Mouse (Mus musculus) adrenal gland, adult (tissue): ENCODE measurements around the gene Bckdhb.

Experiments used
- DNase-seq, 2 experiments: peaks; one replicate each; pipeline ENCODE4 v3.0.0; 2022 to 2023; ENCODE audit warnings: low spot score in 1 of 2; ENCODE audit not compliant: inconsistent age in 2 of 2

Bckdhb gene

GRCm38 (mm10) chr9:84094111-84094510 lies 169.2 kb downstream of the Bckdhb start:
- DNase-seq, result peak; percentile 91 to 93

DNA sequence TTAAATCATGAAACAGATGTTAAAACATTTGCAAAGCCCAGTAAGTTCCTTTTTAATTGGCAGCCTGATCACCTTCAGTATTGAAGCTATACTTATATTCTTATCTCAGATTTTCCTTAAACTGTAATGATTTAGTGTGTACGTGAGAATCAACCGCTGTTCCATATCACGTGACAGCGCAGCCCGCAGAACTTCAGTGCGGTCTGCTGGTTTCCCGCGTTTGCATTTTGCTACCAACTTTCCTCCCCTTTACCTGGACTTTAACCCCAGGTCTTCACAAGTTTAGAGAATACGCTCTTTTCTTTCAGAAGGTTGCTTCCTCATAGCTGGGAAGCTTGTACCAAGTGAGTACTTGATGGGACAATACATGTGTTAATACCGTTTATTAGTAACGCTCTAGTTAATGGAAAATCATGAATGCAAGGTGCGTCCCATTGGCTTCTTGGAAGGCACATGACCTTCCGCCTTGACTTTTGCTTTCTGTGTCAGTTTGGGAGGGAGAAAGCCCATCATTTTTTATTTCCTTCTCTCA lies 171.6 kb downstream of the Bckdhb start:
- no peak for DNase-seq

DNA sequence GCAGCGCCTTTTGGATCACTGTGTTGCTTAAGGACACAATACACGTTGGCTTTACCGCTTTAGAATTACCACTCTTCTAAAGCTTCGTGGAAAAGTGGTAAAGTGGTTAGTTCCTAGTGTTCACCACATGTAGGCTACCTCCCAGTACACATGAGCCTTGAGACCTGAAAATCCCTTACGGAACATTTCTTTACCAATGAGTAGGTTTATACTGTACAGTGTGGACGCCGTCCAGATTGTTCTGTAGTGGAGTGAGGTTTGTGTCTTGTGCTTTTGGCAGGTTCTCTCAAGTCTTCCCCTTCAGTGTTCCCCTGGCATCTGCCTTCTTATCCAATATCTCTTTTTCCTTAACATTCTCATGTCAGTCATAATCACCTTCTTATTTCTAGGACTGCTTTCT lies 178.4 kb downstream of the Bckdhb start:
- DNase-seq, result no peak

DNA sequence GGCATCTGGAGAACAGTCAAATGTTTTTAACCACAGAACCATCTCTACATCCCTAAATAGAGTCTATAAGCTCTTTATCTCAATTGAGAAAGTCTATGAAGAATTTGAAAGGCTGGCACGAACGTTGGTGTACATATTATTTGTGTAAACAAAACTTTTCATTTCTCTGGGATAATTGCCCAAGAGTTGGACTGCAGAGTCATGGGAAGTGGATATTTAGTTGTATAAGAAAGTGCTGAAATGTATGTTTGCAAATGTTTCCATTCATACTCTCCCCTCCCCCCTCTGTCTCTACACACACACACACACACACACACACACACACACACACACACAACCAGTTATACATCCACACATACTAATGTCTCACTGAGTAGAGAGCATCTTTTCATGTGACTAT lies 181.5 kb downstream of the Bckdhb start:
- no peak for DNase-seq

- DNase-seq, result peak; percentile 42 to 78
These were observed 182.3 kb downstream of the Bckdhb start for GRCm38 (mm10) chr9:84107045-84107813.

GRCm38 (mm10) chr9:84108534-84108933 lies 183.6 kb downstream of the Bckdhb start:
- no peak for DNase-seq

- DNase-seq, result peak in 1 of 2 experiments; percentile 43
These were observed 185.0 kb downstream of the Bckdhb start for GRCm38 (mm10) chr9:84109777-84110478.

GRCm38 (mm10) chr9:84110616-84111015 lies 185.7 kb downstream of the Bckdhb start:
- DNase-seq, result peak; percentile 13 to 69

- DNase-seq, result no peak
These were observed 187.4 kb downstream of the Bckdhb start for GRCm38 (mm10) chr9:84112319-84112718.

DNA sequence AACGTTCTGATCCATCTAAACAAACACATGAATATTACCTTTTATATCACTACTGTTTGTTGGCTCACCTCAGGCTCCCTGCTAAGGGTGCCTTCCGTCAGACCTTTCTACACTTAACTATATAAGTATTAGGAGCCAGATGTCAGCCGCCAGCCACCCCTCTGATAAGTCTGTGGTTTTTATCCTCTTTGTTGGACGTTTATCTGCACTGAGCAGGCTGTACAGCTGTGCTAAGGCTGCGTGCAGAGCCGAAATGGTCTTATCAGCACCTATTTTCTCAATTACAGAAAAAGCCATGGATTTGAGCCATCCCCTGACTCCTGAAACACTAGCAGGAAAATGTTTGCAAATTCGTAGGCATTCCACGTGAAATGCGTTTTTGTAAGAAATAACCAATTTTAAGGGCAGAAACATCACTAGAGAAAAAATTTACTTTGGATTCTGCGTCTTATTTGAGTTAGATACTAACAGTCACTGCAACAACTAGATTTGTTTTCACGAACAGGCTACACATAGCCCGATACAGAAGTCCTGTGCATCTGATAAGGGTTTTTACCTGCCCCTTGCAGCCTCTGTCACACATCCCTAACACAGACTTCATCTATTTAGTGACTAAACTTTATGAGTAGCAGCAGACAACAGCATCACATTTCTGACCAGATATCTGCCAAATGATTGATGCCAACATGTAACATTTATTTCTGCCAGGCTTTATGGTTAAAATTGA lies 188.1 kb downstream of the Bckdhb start:
- no peak for DNase-seq

DNA sequence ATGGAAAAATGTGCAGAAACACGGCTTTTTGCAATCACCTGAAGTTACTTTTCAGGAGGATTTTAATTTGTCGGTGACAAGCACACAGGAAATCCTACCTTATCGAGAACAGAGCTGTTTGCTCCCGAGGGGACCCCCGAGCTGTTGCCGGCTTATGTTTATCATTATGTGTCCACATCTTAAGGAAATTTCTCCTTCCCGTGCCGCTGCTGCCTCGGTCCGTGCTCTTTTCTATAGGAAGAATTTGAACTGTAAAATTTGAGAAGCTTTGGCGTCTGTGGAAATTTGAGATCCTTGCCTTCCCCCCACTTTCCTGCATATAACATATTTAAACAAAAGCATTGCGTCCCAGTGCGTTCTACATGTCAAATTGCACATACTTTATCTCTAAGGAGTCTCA lies 189.3 kb downstream of the Bckdhb start:
- no peak for DNase-seq

GRCm38 (mm10) chr9:84117337-84117736 lies 192.4 kb downstream of the Bckdhb start:
- no peak for DNase-seq

DNA sequence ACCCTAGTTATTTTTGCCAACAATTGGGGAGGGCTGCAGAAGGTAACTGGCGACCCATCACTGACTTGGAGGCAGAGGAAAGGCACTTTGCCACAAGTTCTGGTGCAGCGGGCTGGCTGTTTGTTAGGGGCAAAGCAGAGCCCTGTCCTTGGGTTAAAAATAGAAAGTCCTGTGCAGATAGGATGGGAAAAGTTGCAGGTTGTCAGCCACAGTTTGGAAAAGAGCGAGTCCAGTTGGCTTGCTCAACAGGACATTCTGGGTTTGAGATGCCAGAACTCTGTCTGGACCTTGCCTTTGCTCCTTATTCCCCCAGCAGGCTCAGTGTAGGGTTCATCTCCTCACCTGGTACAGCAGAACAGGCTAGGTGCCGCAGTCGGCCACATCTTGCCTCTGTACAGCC lies 200.1 kb downstream of the Bckdhb start:
- DNase-seq, result no peak

DNA sequence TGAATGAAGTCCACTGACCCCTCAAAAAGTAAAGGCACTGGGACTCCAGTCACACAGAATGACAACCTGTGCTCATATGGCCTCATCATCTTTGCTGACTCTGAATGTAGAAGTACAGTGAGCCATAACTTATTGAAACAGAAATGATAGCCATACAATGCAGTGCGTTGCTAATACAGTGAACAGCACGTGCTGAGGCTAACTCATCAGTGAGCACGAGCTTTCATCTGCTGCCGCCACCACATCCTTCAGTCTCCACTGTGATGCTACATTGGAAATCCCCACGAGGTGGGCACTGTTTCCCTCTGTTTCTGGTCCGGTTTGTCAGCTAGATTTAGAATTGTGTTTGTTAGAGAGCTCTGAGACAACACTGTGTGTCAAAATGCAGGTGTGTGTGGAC lies 205.4 kb downstream of the Bckdhb start:
- DNase-seq, result no peak

DNA sequence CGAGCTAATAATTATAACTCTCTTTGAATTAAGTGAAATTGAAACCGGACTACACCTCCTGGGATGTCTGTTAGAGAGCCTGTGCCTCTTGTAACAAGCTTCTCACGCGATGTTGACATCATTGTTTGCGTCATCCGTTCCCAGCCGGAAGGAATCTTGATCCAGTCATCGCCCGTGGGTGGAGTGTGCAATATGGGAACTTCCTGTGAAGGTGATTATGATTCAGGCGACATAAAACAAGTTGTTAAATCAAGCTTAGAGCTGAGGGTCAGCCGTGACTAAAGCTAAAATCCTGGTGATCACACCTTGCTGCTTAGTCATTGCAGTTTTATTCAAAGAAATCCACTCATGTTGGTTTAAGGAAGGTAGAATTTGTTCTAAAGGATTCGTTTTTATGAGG lies 210.1 kb downstream of the Bckdhb start:
- no peak for DNase-seq

- DNase-seq, result no peak
These were observed 212.2 kb downstream of the Bckdhb start for GRCm38 (mm10) chr9:84137192-84137591.

DNA sequence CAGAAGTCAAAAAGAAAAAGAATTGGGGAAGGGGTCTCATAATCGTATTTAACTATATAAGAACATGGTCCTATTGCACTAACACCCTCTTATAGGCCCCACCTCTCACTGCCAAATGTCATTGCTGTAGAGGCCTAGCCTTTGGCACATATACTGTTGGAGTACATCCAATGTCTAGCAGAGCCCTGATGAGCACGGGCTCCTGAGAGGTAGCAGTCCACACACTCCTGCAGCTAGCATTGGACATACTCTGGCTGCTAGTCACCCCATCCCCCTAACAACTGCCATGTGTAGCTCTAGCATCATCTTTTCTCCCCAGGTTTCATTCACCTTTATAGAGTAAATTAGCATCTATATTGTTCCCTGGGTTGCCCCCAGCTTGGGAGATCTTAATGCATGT lies 223.2 kb downstream of the Bckdhb start:
- no peak for DNase-seq
